Mouse (Mus musculus): ENCODE results near the gene Egflam. TPM values are rescaled to one million over a fixed set of nuclear protein-coding genes. Genes with fewer than 3 reads are reported as not detected.
A peak's percentile ranks its signal among the peaks of the same experiment; 100 is the strongest.

The Egflam gene
- polyA plus RNA-seq, 1 experiment from 2014 or later = 8.2 TPM

DNA sequence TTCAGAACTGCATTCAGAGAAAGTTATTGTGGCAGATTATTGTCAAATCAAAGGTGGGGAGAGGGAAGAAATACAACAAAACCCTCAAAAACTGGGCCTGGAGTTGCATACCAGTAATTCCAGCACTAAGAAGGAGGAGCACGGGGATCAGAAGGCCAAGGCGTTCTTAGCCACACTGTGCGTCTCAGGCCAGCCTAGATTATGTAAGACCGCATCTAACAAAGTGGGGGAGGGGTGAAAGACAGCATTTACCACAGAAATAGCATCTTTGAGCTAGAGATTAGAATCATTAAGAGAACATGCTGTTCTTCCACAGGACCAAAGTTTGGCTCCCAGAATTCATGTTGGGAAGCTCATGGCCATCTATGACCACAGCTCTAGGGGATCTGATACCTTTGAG is 14.8 kb downstream of the Egflam start:
- Histone ChIP-seq H3K9ac (ENCODE audit: low read depth, low read length) (no peak overlapping the region), H3K27ac (ENCODE audit: low read length) (no peak overlapping the region), H3K4me3 (ENCODE audit: low read depth, low read length) (no peak overlapping the region), H3K27me3 (ENCODE audit: control insufficient read depth, insufficient read depth, low read depth, low read length) (no peaks in the 10 kb centered on the region), H3K4me1 (ENCODE audit: control insufficient read depth, insufficient read depth, low read length) (no peaks in the 10 kb centered on the region), H3K36me3 (ENCODE audit: control insufficient read depth, insufficient read depth, low read length) (no peaks in the 10 kb centered on the region), H3K4me2 (ENCODE audit: low read length) (no peak overlapping the region), H3K9me3 (replicated peaks; ENCODE audit: control insufficient read depth, low read length, poor library complexity, severe bottlenecking) (no peaks in the 10 kb centered on the region)
- WGBS = 85% methylated on average over 4 of the region's 4 CpGs
- no peak for ATAC-seq

DNA sequence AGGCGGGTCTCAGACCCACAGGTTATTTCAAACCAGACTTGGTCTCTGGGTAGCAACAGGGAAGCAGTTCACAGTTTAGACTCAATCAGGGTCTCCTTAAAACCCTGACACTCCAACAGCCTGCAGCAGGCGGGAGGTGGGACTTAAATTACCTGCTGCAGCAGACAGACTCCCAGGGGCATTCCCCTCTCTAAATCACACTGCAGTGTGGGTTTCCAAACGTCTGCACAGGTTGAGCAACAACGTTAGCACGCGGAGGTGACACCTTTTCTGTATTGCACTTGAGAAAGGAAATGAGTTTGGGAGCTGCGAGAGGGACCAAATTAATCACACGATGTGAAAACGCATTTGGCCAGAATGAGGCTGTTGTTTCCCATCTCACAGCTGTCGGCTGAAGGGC is 15.7 kb downstream of the Egflam start:
- no peaks in the 10 kb centered on the region for H3K36me3 ChIP-seq (ENCODE audit: control insufficient read depth, insufficient read depth, low read length)
- H3K9me3 ChIP-seq (replicated peaks; ENCODE audit: control insufficient read depth, low read length, poor library complexity, severe bottlenecking) = no peaks in the 10 kb centered on the region
- H3K4me3 ChIP-seq (ENCODE audit: low read depth, low read length) = no peak overlapping the region
- WGBS = 81% methylated on average over 10 of the region's 10 CpGs
- H3K27ac ChIP-seq (ENCODE audit: low read length) = no peak overlapping the region
- ATAC-seq = no peak
- H3K9ac ChIP-seq (ENCODE audit: low read depth, low read length) = no peak overlapping the region
- no peaks in the 10 kb centered on the region for H3K4me1 ChIP-seq (ENCODE audit: control insufficient read depth, insufficient read depth, low read length)
- no peaks in the 10 kb centered on the region for H3K27me3 ChIP-seq (ENCODE audit: control insufficient read depth, insufficient read depth, low read depth, low read length)
- H3K4me2 ChIP-seq (ENCODE audit: low read length) = no peak overlapping the region

DNA sequence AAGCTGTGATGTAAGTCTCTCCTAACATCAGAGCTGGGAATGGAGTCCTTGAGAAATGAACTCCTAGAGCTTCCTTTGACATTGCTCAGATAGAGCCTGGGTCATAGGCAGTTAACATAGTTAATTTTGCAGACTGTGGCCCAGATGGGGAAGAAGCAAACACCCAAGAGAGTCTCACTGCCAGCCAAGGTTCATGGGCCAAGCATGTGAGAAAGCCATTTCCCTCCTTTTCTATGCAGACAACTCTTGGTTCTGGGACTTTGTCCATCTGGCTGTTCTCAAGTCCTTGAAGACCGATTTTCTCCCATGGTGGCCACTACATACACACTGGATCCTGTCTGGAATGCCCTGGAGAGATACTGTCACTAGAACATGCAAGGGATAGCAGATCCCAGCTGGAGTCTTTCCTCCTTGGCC is 45.6 kb downstream of the Egflam start:
- no peaks in the 10 kb centered on the region for H3K9me3 ChIP-seq (replicated peaks; ENCODE audit: control insufficient read depth, low read length, poor library complexity, severe bottlenecking)
- H3K9ac ChIP-seq (ENCODE audit: low read depth, low read length) = no peak overlapping the region
- no peak overlapping the region for H3K4me3 ChIP-seq (ENCODE audit: low read depth, low read length)
- H3K4me2 ChIP-seq (ENCODE audit: low read length) = no peak overlapping the region
- no peak overlapping the region for H3K27ac ChIP-seq (ENCODE audit: low read length)
- no peaks in the 10 kb centered on the region for H3K36me3 ChIP-seq (ENCODE audit: control insufficient read depth, insufficient read depth, low read length)
- WGBS = 82% methylated on average over 1 of the region's 1 CpGs
- H3K27me3 ChIP-seq (ENCODE audit: control insufficient read depth, insufficient read depth, low read depth, low read length) = no peaks in the 10 kb centered on the region
- no peak for ATAC-seq
- H3K4me1 ChIP-seq (ENCODE audit: control insufficient read depth, insufficient read depth, low read length) = no peaks in the 10 kb centered on the region

DNA sequence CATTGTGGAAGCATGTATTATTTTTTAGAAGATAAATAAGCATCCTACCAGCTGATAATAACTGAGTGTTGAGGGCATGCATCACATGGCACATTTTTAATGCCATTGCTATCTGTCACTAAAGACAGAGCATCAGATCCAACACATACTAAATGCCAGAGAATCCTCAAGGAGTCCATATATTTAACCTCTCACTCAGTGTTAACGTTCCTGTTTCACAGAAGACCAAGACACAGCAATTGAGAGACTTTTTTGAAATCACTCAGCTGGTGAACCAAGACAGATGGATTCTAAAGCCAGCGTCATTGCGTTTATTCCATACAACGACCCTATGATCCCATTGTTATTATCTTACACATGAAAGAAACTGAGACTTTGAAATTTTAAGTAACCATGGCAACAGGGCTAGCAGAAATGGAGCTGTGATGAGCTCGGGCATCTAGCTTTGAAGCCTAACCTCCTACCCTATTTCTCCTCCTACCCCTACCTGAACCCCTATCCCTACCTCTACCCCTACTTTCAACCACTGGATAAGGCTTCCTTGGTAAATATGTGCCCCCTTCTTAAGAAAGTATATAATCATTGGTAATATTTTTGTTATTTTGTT is 57.4 kb downstream of the Egflam start:
- no peak overlapping the region for H3K9ac ChIP-seq (ENCODE audit: low read depth, low read length)
- 40% methylated on average over 5 of the region's 5 CpGs for WGBS

DNA sequence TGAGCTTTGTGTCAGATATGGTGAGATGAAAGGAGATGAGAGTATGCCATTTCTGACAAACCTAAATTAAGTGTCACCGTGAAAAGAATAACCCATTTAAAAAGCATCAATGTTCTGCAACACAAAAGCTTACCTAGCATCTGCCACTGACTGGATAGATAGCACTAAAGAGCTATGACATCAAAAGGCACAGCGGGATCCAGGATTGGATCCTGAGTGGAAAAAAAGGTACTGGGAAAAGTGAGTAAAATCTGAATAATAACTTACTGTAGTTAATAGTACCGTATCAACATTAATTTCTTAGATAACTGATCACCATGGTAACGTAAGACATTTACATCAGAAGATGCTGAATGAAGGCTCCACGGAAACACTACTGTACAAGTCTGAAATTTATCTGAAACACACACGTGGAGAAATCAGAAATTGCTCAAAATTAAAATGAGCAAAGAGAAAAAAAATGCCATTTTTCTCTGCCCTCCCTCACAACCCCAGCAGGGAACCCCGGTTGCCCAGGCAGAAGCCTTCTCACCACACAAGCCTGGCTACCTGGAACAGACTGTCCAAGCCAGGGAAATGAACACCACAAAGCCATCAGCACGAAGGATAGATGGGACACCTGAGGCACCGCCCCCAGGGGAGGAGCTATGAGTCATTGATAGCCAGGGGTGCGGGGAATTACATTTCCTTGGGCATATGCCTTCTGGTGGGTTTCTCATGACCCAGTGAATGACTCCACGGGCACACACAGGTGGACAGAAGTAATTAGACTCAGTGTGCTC is 63.5 kb downstream of the Egflam start:
- Histone ChIP-seq H3K27me3 (ENCODE audit: control insufficient read depth, insufficient read depth, low read depth, low read length) (no peaks in the 10 kb centered on the region), H3K27ac (ENCODE audit: low read length) (no peak overlapping the region), H3K9me3 (replicated peaks; ENCODE audit: control insufficient read depth, low read length, poor library complexity, severe bottlenecking) (no peaks in the 10 kb centered on the region), H3K4me2 (ENCODE audit: low read length) (no peak overlapping the region), H3K9ac (ENCODE audit: low read depth, low read length) (no peak overlapping the region), H3K4me3 (ENCODE audit: low read depth, low read length) (no peak overlapping the region), H3K4me1 (ENCODE audit: control insufficient read depth, insufficient read depth, low read length) (peaks cover 3% of the 10 kb centered on the region), H3K36me3 (ENCODE audit: control insufficient read depth, insufficient read depth, low read length) (no peaks in the 10 kb centered on the region)
- 68% methylated on average over 11 of the region's 11 CpGs for WGBS
- ATAC-seq = peak; percentile 68

More for the DNA sequence above, 57.4 kb downstream of the Egflam start:
- Histone ChIP-seq H3K9me3 (replicated peaks; ENCODE audit: control insufficient read depth, low read length, poor library complexity, severe bottlenecking) (no peaks in the 10 kb centered on the region), H3K27ac (ENCODE audit: low read length) (no peak overlapping the region), H3K4me2 (ENCODE audit: low read length) (no peak overlapping the region), H3K36me3 (ENCODE audit: control insufficient read depth, insufficient read depth, low read length) (no peaks in the 10 kb centered on the region), H3K27me3 (ENCODE audit: control insufficient read depth, insufficient read depth, low read depth, low read length) (no peaks in the 10 kb centered on the region), H3K4me3 (ENCODE audit: low read depth, low read length) (no peak overlapping the region), H3K4me1 (ENCODE audit: control insufficient read depth, insufficient read depth, low read length) (no peaks in the 10 kb centered on the region)
- ATAC-seq = peak; percentile 75

DNA sequence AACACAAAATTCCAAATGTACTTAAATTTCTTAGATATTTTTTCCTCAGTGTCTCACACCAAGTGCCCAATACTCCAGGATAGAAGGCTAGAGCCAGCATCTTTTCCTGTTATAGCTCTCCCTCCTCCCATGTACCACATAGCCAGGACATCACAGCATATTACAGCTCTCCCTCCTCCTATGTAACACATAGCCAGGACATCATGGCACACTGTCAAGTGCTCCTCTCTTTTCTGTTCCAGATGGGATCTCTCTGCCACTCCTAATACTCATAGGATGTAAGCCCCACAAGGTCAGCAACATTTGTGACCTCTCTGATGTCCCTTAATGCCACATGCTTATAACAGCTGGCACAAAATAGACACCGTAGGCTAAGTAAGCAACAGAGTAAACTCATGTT is 65.3 kb downstream of the Egflam start:
- Histone ChIP-seq H3K4me3 (ENCODE audit: low read depth, low read length) (no peak overlapping the region), H3K27ac (ENCODE audit: low read length) (no peak overlapping the region), H3K4me1 (ENCODE audit: control insufficient read depth, insufficient read depth, low read length) (peaks cover 3% of the 10 kb centered on the region), H3K36me3 (ENCODE audit: control insufficient read depth, insufficient read depth, low read length) (no peaks in the 10 kb centered on the region), H3K27me3 (ENCODE audit: control insufficient read depth, insufficient read depth, low read depth, low read length) (no peaks in the 10 kb centered on the region), H3K9ac (ENCODE audit: low read depth, low read length) (no peak overlapping the region), H3K4me2 (ENCODE audit: low read length) (no peak overlapping the region), H3K9me3 (replicated peaks; ENCODE audit: control insufficient read depth, low read length, poor library complexity, severe bottlenecking) (no peaks in the 10 kb centered on the region)
- ATAC-seq = no peak
- 94% methylated on average over 1 of the region's 1 CpGs for WGBS

DNA sequence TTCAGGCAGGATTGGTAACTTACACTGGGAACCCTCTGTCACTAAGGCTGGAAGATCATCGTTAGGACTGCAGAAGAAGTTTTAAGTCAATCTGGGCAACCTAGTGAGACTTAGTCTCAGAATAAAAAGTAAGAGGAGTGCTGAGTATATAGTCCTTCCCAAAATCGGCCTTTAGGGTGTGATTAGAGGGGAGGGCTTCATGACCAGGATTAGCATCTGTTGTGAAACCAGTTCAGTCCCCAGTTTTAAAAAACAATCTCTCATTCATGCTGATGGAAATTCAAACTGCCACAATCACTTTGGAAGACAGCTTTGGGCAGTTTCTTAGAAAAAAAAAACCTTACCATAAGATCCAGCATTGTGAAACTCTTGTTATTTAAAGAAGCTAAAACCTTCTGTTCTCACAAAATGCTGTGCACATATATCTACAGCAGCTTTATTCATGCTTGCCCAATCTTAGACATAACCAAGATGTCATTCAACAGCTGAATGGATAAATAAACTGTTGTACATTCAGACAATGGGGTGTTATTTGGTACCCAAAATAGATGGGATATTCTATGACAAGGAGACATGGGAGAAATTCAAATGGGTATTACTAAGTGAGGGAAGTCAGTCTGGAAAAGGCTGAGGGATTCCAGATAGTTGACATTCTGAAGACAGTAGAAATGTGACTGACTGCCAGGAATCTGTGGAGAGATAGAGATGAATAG is 75.4 kb downstream of the Egflam start:
- H3K4me3 ChIP-seq (ENCODE audit: low read depth, low read length) = no peak overlapping the region
- ATAC-seq = no peak
- no peak overlapping the region for H3K4me2 ChIP-seq (ENCODE audit: low read length)
- H3K36me3 ChIP-seq (ENCODE audit: control insufficient read depth, insufficient read depth, low read length) = no peaks in the 10 kb centered on the region
- H3K27me3 ChIP-seq (ENCODE audit: control insufficient read depth, insufficient read depth, low read depth, low read length) = no peaks in the 10 kb centered on the region
- no peak overlapping the region for H3K9ac ChIP-seq (ENCODE audit: low read depth, low read length)
- no peaks in the 10 kb centered on the region for H3K4me1 ChIP-seq (ENCODE audit: control insufficient read depth, insufficient read depth, low read length)
- H3K27ac ChIP-seq (ENCODE audit: low read length) = no peak overlapping the region
- H3K9me3 ChIP-seq (replicated peaks; ENCODE audit: control insufficient read depth, low read length, poor library complexity, severe bottlenecking) = no peaks in the 10 kb centered on the region
- WGBS = 88% methylated on average over 2 of the region's 2 CpGs

DNA sequence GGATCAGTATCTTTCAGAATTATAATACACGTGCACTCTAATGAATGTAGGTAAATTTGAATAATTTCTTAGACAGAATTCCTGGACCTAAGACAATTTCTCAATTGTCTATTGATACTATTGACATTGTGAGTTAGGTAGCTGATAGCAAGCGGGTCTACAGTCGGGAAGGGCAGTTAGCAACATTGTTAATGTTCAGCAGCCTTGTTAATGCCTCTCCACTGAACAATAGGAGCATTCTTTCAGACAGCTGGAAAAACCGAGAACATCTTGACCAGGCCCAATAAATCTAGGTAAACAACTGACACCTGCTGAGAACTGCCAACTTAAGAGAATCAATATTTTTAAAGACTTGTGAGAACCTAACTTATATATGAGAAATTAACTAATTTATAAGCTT is 77.3 kb downstream of the Egflam start:
- H3K27ac ChIP-seq (ENCODE audit: low read length) = no peak overlapping the region
- 69% methylated on average over 4 of the region's 4 CpGs for WGBS

DNA sequence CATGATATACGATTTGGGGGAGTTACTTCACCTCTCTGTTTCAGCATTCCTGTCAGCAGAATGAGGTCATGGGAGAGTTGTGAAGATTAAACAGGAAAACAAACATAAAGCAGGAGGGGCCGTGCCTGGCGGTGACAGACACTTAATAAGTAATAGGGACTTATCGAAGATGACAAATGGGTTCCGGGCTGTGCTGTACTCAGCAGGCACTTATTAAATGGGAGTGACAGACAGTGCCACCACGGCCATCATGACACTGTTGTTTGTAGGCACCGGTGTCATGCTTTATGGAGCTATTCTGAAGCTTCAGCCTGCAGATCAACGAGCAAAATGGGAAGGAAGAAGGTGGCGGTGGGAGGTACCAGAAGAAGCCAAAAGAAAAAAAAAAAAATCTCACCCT is 82.7 kb downstream of the Egflam start:
- Histone ChIP-seq H3K4me1 (ENCODE audit: control insufficient read depth, insufficient read depth, low read length) (no peaks in the 10 kb centered on the region), H3K27ac (ENCODE audit: low read length) (no peak overlapping the region), H3K4me2 (ENCODE audit: low read length) (no peak overlapping the region), H3K27me3 (ENCODE audit: control insufficient read depth, insufficient read depth, low read depth, low read length) (no peaks in the 10 kb centered on the region), H3K9ac (ENCODE audit: low read depth, low read length) (no peak overlapping the region), H3K36me3 (ENCODE audit: control insufficient read depth, insufficient read depth, low read length) (no peaks in the 10 kb centered on the region), H3K9me3 (replicated peaks; ENCODE audit: control insufficient read depth, low read length, poor library complexity, severe bottlenecking) (no peaks in the 10 kb centered on the region), H3K4me3 (ENCODE audit: low read depth, low read length) (no peak overlapping the region)
- WGBS = 85% methylated on average over 9 of the region's 9 CpGs
- ATAC-seq = no peak

More for the DNA sequence above, 77.3 kb downstream of the Egflam start:
- Histone ChIP-seq H3K4me2 (ENCODE audit: low read length) (no peak overlapping the region), H3K36me3 (ENCODE audit: control insufficient read depth, insufficient read depth, low read length) (no peaks in the 10 kb centered on the region), H3K4me1 (ENCODE audit: control insufficient read depth, insufficient read depth, low read length) (no peaks in the 10 kb centered on the region), H3K9me3 (replicated peaks; ENCODE audit: control insufficient read depth, low read length, poor library complexity, severe bottlenecking) (no peaks in the 10 kb centered on the region), H3K4me3 (ENCODE audit: low read depth, low read length) (no peak overlapping the region), H3K27me3 (ENCODE audit: control insufficient read depth, insufficient read depth, low read depth, low read length) (no peaks in the 10 kb centered on the region), H3K9ac (ENCODE audit: low read depth, low read length) (no peak overlapping the region)
- ATAC-seq = no peak

Measured in midbrain, embryonic 16.5 days (tissue).